Mouse (Mus musculus) CH12.LX (cell line): ENCODE results near the gene Tas2r143. TPM values are rescaled to one million over a fixed set of nuclear protein-coding genes. Genes with fewer than 3 reads are reported as not detected.

ENCODE experiments used
- DNase-seq: peaks from one replicate; pipeline ENCODE4 v3.0.0-alpha.2; 2013; ENCODE audit errors: extremely low read depth
- H3K27ac ChIP-seq: 2 replicates; pipeline ENCODE4 v1.5.1; 2012; ENCODE audit warnings: low read depth, mild to moderate bottlenecking, control low read depth, moderate library complexity; ENCODE audit not compliant: insufficient read depth
- H3K27me3 ChIP-seq: replicated peaks from 2 replicates; pipeline ENCODE3; 2012; ENCODE audit warnings: inconsistent platforms
- H3K36me3 ChIP-seq, 2 experiments: replicated peaks in 1 of 2; 2 replicates each; pipeline versions ENCODE3 to v1.6.1; 2012; ENCODE audit warnings: inconsistent platforms in 1 of 2, low read length in 1 of 2, mild to moderate bottlenecking in 1 of 2, mixed read lengths in 1 of 2, moderate library complexity in 1 of 2; ENCODE audit not compliant: control insufficient read depth in 1 of 2, insufficient read depth in 1 of 2
- H3K4me1 ChIP-seq, 2 experiments: 2 replicates each; pipeline ENCODE4 v1.6.1; 2012; ENCODE audit warnings: inconsistent platforms in 1 of 2, moderate library complexity in 1 of 2; ENCODE audit not compliant: insufficient read depth in 2 of 2, control insufficient read depth in 1 of 2
- H3K4me2 ChIP-seq: 2 replicates; pipeline ENCODE4 v1.6.1; 2012; ENCODE audit warnings: low read depth, mild to moderate bottlenecking, control low read depth; ENCODE audit not compliant: poor library complexity, insufficient read depth, severe bottlenecking
- H3K4me3 ChIP-seq, 3 experiments: fragments of 150-350 bp in 1 of 3; sonication (generic) in 1 of 3; replicated peaks in 1 of 3; 2 replicates each; pipeline versions ENCODE3 to v1.5.1; 2011 to 2012; ENCODE audit warnings: low read depth in 2 of 3, low read length in 2 of 3, mild to moderate bottlenecking in 2 of 3, moderate library complexity in 2 of 3, control low read depth in 1 of 3, improper control_type of control experiment in 1 of 3, inconsistent platforms in 1 of 3, mixed read lengths in 1 of 3; ENCODE audit not compliant: poor library complexity in 1 of 3
- H3K79me2 ChIP-seq: replicated peaks from 2 replicates; pipeline ENCODE4 v1.6.1; 2012; ENCODE audit warnings: mild to moderate bottlenecking, moderate library complexity; ENCODE audit not compliant: control insufficient read depth, poor library complexity, insufficient read depth, severe bottlenecking; ENCODE audit errors: extremely low read depth
- H3K9ac ChIP-seq: 2 replicates; pipeline ENCODE4 v1.6.1; 2012; ENCODE audit warnings: low read depth, mild to moderate bottlenecking, control low read depth, moderate library complexity; ENCODE audit not compliant: insufficient read depth
- H3K9me3 ChIP-seq: replicated peaks from 2 replicates; pipeline ENCODE3; 2012; ENCODE audit warnings: low read length, inconsistent platforms, mixed read lengths
- CHD1 ChIP-seq: IDR thresholded peaks from 2 replicates; pipeline ENCODE4 v1.6.1; 2012; ENCODE audit warnings: low read depth, low read length, improper control_type of control experiment, inconsistent platforms
- CHD2 ChIP-seq: IDR thresholded peaks from 2 replicates; pipeline ENCODE4 v1.6.1; 2011; ENCODE audit warnings: low read length, improper control_type of control experiment
- E2F4 ChIP-seq: IDR thresholded peaks from 2 replicates; pipeline ENCODE4 v1.6.1; 2011; ENCODE audit warnings: low read depth, low read length, improper control_type of control experiment; ENCODE audit not compliant: insufficient replicate concordance
- EP300 ChIP-seq: IDR thresholded peaks from 2 replicates; pipeline ENCODE4 v1.6.1; 2011; ENCODE audit warnings: low read length, improper control_type of control experiment
- ETS1 ChIP-seq: conservative IDR thresholded peaks from 2 replicates; pipeline ENCODE4 v1.6.1; 2012; ENCODE audit warnings: low read depth, mild to moderate bottlenecking, inconsistent platforms, low read length, improper control_type of control experiment, moderate library complexity
- HCFC1 ChIP-seq: IDR thresholded peaks from 2 replicates; pipeline ENCODE4 v1.6.1; 2012; ENCODE audit warnings: low read depth, mild to moderate bottlenecking, inconsistent platforms, low read length, improper control_type of control experiment
- JUN ChIP-seq: IDR thresholded peaks from 2 replicates; pipeline ENCODE4 v1.6.1; 2011; ENCODE audit warnings: low read depth, mild to moderate bottlenecking, low read length, improper control_type of control experiment, moderate library complexity; ENCODE audit not compliant: insufficient read depth
- MAFK ChIP-seq: IDR thresholded peaks from 2 replicates; pipeline ENCODE4 v1.6.1; 2011; ENCODE audit warnings: low read length, improper control_type of control experiment; ENCODE audit not compliant: insufficient replicate concordance
- MAZ ChIP-seq: IDR thresholded peaks from 2 replicates; pipeline ENCODE4 v1.6.1; 2012; ENCODE audit warnings: low read depth, mild to moderate bottlenecking, inconsistent platforms, low read length, improper control_type of control experiment, moderate library complexity
- MEF2A ChIP-seq: IDR thresholded peaks from 2 replicates; pipeline ENCODE4 v1.6.1; 2014; ENCODE audit warnings: low read depth, mild to moderate bottlenecking, inconsistent platforms, low read length, improper control_type of control experiment, borderline replicate concordance
- PAX5 ChIP-seq: IDR thresholded peaks from 2 replicates; pipeline ENCODE4 v1.6.1; 2012; ENCODE audit warnings: low read length, inconsistent platforms, mixed read lengths
- RCOR1 ChIP-seq: conservative IDR thresholded peaks from 2 replicates; pipeline ENCODE4 v1.6.1; 2012; ENCODE audit warnings: low read depth, mild to moderate bottlenecking, inconsistent platforms, low read length, improper control_type of control experiment
- SIN3A ChIP-seq: IDR thresholded peaks from 2 replicates; pipeline ENCODE4 v1.6.1; 2012; ENCODE audit warnings: low read length, improper control_type of control experiment, inconsistent platforms
- SMC3 ChIP-seq: IDR thresholded peaks from 2 replicates; pipeline ENCODE4 v1.6.1; 2011; ENCODE audit warnings: low read depth, low read length, improper control_type of control experiment
- TCF12 ChIP-seq: IDR thresholded peaks from 2 replicates; pipeline ENCODE4 v1.6.1; 2014; ENCODE audit warnings: low read depth, mild to moderate bottlenecking, inconsistent platforms, low read length, improper control_type of control experiment
- UBTF ChIP-seq: IDR thresholded peaks from 2 replicates; pipeline ENCODE4 v1.6.1; 2012; ENCODE audit warnings: low read depth, mild to moderate bottlenecking, inconsistent platforms, low read length, improper control_type of control experiment, moderate library complexity
- USF1 ChIP-seq: IDR thresholded peaks from 2 replicates; pipeline ENCODE4 v1.6.1; 2014; ENCODE audit warnings: low read depth, mild to moderate bottlenecking, inconsistent platforms, low read length, improper control_type of control experiment
- ZC3H11A ChIP-seq: IDR thresholded peaks from 2 replicates; pipeline ENCODE4 v1.6.1; 2012; ENCODE audit warnings: low read depth, mild to moderate bottlenecking, inconsistent platforms, low read length, improper control_type of control experiment
- ZKSCAN1 ChIP-seq: IDR thresholded peaks from 2 replicates; pipeline ENCODE4 v1.6.1; 2012; ENCODE audit warnings: low read depth, inconsistent platforms, low read length, improper control_type of control experiment, borderline replicate concordance
- ZNF384 ChIP-seq: IDR thresholded peaks from 2 replicates; pipeline ENCODE4 v1.6.1; 2012; ENCODE audit warnings: low read depth, low read length, improper control_type of control experiment, inconsistent platforms
- dilution Hi-C: fragments of 300-500 bp; cut with MboI; formaldehyde crosslinking; loops from 2 replicates; pipeline ENCODE4 v1.14.3; 2020; ENCODE audit warnings: low sequenced_read_pairs; ENCODE audit not compliant: extremely low pct_unique_long_range_greater_than_20kb, extremely low pct_ligation_motif_present
- in situ Hi-C: fragments of 300-500 bp; cut with MboI; formaldehyde crosslinking; loops from 3 replicates; pipeline ENCODE4 v1.14.3; 2019; ENCODE audit warnings: low sequenced_read_pairs, low pct_ligation_motif_present, low pct_unique_long_range_greater_than_20kb, mixed read lengths
- polyA plus RNA-seq: library from polyadenylated mRNA; unstranded; fragments of >175 nt; gene quantifications from 2 replicates; pipeline ENCODE4 v1.2.1, GENCODE M21; 2012; ENCODE audit warnings: low read depth; ENCODE audit not compliant: insufficient read length
- total RNA-seq, 2 experiments: library from RNA; depleted of rRNA; stranded (reverse); fragments of 300-350 nt in 1 of 2; fragments of >200 nt in 1 of 2; gene quantifications; 2 replicates each; pipeline ENCODE4 v1.2.3; 2012 to 2014

The Tas2r143 gene
- total and polyA plus RNA-seq, 3 experiments = not detected

DNA sequence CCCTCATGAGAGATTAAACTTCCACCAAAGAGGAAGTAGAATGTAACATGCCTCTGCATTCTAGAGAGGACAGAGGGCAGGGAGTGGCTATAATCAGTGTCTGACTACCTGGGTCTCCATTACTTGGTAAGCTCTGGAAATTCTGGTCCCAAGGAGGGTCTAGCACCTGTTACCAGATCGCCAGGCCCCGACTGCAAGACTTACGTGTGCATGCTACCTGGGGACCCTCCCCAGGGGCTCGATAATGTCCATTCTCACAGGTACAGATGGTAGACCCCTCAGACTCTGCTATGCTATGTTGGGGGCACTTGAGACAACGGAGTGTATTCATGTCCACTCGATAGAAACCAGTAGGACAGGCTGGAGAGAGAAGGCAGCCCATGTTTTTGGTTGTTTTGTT is 34.8 kb upstream of the Tas2r143 start:
- no peak for DNase-seq
- H3K9me3 ChIP-seq = no peaks in the 10 kb centered on the region
- no peak overlapping the region for H3K9ac ChIP-seq
- H3K4me3 ChIP-seq = no peak overlapping the region
- dilution Hi-C loops (no loop called here), in situ Hi-C loops (no loop called here)
- no peak for TF ChIP-seq ZNF384
- TF ChIP-seq TCF12 = no peak
- TF ChIP-seq USF1 = no peak
- TF ChIP-seq E2F4 = no peak
- no peak for TF ChIP-seq JUN
- no peak for TF ChIP-seq EP300
- TF ChIP-seq ETS1 = no peak
- no peak for TF ChIP-seq SIN3A
- TF ChIP-seq CHD1 = no peak
- TF ChIP-seq MAFK = no peak
- TF ChIP-seq UBTF = no peak
- H3K4me1 ChIP-seq = no peaks in the 10 kb centered on the region
- H3K79me2 ChIP-seq = no peaks in the 10 kb centered on the region
- no peak overlapping the region for H3K4me2 ChIP-seq
- no peaks in the 10 kb centered on the region for H3K27me3 ChIP-seq
- peaks cover 0 to 2% of the 10 kb centered on the region in 2 experiments for H3K36me3 ChIP-seq
- H3K27ac ChIP-seq = no peak overlapping the region

DNA sequence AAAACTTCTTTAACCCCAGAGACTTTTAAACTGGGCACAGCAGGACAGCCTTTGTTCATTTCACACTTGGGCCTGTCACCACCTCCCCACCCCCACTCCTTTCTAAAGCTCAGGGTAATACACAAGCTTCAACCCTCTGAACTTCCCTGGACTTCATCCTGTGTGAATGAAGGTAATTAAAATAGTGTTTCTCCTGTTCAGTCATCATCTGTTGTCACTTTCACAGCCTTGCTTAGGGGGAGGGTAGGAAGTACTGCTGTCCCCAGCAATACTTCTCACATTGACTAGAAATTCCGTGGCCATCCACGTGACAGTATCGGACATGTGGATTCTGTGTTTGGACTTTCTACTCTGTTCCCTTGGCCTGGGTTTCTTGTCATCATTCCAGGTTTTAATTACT is 30.2 kb upstream of the Tas2r143 start:
- no peak for DNase-seq
- TF ChIP-seq USF1 (no peak), MAZ (no peak), ZNF384 (no peak), UBTF (no peak), SMC3 (no peak), ZC3H11A (no peak), PAX5 (no peak), HCFC1 (no peak), SIN3A (no peak), ZKSCAN1 (no peak), RCOR1 (no peak), TCF12 (no peak), MEF2A (no peak), CHD2 (no peak)
- no peaks in the 10 kb centered on the region for H3K4me1 ChIP-seq

More for the DNA sequence above, 30.2 kb upstream of the Tas2r143 start:
- no peak overlapping the region for H3K27ac ChIP-seq
- H3K36me3 ChIP-seq = no peaks in the 10 kb centered on the region
- in situ Hi-C loops = no loop called here
- no peak overlapping the region for H3K9ac ChIP-seq
- H3K9me3 ChIP-seq = no peaks in the 10 kb centered on the region
- dilution Hi-C loops = no loop called here
- H3K4me3 ChIP-seq = no peak overlapping the region
- H3K27me3 ChIP-seq = no peaks in the 10 kb centered on the region
- no peaks in the 10 kb centered on the region for H3K79me2 ChIP-seq
- H3K4me2 ChIP-seq = no peak overlapping the region
